Mouse (Mus musculus) myocyte (in vitro differentiated cells): ENCODE results near the gene Klhl11.

Source experiments
- MAX ChIP-seq: IDR thresholded peaks from one replicate; pipeline ENCODE4 v1.6.1; 2011; ENCODE audit warnings: low read depth, mild to moderate bottlenecking, control low read depth
- POLR2A ChIP-seq: IDR thresholded peaks from one replicate; pipeline ENCODE4 v1.6.1; 2011; ENCODE audit warnings: low read depth, mild to moderate bottlenecking, control low read depth, moderate library complexity; ENCODE audit not compliant: insufficient read length

DNA sequence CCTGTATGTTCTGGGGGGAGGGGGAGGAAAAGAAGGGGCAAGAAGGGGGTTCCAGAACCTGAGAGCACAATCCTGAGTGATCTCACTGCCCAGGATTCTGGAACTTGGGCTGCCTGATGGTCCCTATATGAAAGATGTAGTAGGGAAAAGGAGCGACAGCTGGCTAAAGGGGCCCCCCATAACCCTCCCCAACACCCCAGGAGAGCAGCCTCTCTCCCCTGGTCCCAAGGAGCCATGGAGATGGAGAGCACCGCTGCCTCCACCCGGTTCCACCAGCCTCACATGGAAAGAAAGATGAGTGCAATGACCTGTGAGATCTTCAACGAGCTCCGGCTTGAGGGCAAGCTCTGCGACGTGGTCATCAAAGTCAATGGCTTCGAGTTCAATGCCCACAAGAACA lies 30.7 kb downstream of the Klhl11 start, which contains the start of the genes Nt5c3b and Klhl10:
- TF ChIP-seq POLR2A (no peak), MAX (no peak)
